Mouse (Mus musculus) embryo, embryonic 10 days (tissue): Measurements from ENCODE around the gene Unc119b.
A peak's percentile ranks its signal among the peaks of the same experiment; 100 is the strongest.
"Not testable (repeated sequence)": the region's sequence is repeated elsewhere in the genome, so short reads cannot be mapped to it uniquely, and the experiment has no call there.

Experiments
- DNase-seq: peaks from one replicate; pipeline ENCODE4 v3.0.0-alpha.2; 2015; ENCODE audit warnings: low spot score

Unc119b gene

DNA sequence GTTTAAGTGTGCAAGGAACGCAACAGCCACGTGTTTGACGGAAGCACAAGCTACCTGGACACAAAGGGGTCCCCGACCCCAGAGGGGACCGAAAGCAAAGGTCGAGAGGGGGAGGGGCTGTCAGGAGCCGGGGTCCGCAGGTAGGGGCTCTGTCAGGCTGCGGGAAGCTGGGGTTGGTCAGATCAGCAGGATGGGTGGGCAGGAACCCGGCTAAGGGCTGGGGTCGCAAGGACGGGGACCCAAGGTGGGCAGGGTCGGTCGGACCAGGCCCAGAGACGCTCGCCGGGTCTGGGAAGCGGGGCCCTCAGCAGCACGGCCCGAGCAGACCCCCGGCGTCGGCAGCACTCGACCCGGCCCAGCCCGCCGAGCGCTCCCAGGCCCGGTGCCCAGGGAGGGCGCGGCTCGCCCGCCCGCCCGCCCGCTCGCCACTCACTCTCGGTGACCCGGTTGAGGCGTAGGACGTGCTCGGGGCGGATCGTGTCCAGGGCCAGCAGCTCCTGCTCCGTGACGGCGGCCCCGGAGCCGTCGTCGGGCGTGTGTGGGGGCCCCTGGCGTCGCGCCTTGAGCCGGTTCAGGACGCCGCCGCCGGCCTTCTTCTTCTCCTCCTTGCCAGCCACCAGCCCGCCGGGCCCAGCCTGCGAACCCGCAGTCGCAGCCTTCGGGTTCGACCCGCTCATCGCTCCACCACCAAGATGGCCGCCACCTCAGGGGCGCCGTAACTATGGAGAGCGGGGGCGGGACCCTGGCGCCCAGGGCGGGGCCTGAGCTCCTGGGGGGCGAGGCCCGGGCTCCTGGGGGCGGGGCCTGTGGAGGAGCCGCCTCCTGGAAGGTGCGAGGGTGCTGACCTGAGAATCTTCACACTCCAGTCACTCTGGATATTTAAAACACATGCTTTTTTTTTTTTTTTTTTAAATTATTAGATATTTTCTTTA lies at the start of gene Unc119b:
Gene Unc119b (minus strand): TSS at position 742 of the 932 bp plus-strand sequence.
- DNase-seq = peak; percentile 86

GRCm38 (mm10) chr5:115183482-115183881 lies 48.7 kb upstream of the Unc119b start:
- DNase-seq = no peak

DNA sequence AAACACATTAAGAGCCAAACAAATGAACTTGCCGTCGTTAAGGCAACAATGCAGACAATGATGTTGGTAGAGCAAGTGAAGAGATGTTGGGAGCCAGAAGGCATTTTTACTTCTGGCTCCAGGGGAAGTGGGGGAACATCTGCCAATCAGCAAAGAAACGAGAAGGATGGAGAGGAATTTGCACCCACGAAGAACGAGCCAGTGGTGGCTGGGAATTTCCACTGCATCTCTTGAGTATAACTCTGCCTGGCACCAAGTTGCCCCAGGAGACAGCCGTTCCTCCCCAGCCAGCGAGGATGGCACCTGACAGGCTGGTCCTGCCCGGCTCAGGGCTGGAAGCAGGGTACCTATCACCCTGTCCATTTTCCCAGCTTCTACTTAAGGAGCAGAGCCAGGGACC lies 48.1 kb upstream of the Unc119b start:
- DNase-seq = no peak

DNA sequence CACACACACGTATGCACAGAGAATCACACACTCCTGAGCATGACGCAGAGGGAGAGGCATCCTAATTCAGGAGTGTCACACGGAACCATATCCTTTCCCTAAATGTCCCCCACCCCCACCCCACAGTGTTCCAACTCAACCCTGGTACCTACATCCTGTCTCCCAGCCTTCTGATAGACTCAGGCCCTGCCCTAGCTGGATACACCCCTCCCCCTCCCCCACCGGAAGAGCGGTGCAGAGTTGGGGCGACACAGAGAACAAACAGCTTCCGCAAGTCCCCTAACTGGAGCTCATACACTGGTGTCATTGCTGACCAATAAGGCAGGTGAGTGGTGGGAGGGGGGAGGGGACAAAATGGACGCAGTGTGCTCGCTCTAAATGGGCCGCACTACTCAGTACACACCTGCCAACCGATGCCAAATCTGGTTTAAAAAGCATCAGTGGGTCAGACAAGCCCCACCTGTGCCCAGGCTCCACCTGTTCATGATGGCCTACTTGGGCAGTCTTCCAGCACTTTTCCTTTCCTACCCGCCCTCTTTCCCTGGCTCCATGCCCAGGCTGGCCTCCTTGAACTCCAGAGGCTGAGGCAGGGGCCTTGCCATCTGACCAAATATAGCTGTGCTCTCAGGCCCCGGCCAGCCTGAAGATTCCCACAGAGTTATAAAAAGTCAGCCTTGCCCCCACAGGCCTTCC lies 46.6 kb upstream of the Unc119b start:
- DNase-seq = no peak

DNA sequence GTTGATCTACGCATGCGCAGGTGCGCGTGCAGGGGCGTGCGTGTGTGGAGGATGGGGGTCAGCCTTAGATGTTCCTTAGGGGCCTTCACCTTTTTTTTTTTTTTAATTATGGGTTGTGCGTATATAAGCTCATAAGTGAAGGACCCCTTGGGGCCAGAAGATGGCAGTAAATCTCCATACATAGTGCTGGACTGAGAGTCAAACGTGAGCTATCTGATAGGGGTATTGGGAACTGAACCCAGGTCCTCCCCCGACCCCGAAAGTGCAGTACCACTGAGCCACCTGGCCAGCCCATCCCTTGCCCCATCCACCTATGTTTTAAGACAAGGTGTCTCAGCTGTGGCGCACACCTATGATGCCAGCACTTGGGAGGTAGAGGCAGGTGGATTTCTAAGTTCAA lies 44.8 kb upstream of the Unc119b start:
- no peak for DNase-seq

GRCm38 (mm10) chr5:115177866-115178265 lies 43.1 kb upstream of the Unc119b start:
- no peak for DNase-seq

- DNase-seq = no peak
Measured at GRCm38 (mm10) chr5:115174554-115174953, 39.8 kb upstream of the Unc119b start.

- no peak for DNase-seq
Measured at GRCm38 (mm10) chr5:115170150-115170549, 35.4 kb upstream of the Unc119b start.

DNA sequence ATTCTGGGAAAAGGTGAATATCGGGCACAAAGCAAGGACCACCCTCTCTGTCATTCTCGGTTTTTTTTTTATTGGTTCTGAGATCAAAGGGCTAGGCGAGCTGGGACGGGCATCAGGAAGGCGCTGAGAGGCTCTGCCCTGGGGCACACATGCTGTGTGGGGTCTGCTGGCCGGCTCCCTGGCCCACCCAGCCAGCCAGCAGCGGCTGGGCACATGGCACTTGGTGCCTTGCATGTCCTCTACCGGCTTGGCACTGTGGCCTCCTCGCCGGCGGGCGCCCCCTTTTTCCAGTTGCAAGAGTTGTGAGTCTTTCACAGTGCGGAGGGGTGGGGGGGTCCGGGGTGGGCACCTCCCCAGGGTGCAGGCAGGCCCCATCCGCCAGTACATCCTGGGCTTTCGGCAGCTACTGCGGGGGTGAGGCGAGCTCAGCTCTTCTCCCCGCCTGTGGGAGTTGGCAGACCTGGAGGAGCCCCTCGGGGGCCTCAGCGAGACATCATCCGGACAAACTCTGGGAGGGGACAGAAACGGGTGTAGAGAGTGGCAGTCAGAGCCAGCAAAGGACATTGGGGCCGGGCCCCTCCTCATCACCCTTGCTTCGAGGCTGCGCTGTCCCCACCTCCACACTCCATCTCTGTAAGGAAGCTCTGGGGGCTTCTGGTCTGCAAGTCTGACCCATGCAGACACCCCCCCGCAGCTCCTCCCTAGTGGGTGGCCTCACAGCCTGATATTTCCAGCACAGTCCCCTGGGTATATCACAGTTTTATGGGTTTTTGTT lies 34.1 kb upstream of the Unc119b start:
- DNase-seq = no peak

- peak; percentile 29 for DNase-seq
Measured at GRCm38 (mm10) chr5:115167396-115167795, 32.6 kb upstream of the Unc119b start.

GRCm38 (mm10) chr5:115166815-115167194 lies 32.0 kb upstream of the Unc119b start:
- DNase-seq = no peak

DNA sequence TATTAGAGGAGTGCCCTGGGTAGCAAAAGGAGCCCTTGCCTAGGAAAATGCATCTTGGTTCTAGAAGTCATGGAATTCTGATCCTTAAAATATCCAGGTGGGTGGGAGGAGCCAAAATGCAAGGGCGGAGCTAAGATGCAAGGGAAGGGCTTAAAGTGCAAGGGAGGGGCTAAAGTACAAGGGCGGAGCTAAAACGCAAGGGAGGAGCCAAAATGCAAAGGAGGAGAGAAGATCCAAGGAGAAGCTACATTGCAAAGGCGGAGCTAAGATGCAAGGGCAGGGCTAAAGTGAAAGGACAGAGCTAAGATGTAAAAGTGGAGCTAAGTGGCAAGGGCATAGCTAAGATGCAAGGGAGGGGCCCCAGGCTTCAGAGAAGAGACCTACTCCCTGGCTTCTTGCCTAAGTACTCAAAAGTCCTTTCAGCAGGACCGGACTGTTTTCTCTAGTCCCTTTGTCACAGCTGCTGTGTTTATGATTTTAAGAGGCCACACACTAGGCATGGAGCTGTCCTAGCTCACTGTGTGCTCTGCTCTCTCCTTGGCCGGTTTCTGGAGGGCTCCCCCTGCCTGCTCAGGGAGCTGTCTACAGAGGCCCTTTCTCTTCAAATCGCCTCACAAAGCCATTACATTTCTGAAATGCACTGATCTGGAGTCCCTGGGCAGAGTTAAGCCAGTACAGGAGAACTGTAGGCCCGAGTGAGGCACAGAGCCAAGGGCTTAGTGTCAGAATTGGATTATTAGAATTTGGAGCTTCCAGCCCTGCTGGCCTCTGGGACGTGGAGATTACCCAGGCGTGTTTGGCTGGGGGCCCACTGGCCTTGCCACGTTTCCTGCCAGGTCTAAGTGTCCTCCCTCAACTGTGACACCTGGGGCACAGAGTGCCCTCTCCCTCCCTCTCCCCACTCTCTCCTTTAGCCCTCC lies 31.4 kb upstream of the Unc119b start:
- DNase-seq = no peak

- DNase-seq = peak; percentile 42
Measured at GRCm38 (mm10) chr5:115165351-115165750, 30.6 kb upstream of the Unc119b start.

GRCm38 (mm10) chr5:115164446-115164845 lies 29.7 kb upstream of the Unc119b start:
- not testable (repeated sequence) for DNase-seq

- peak; percentile 49 for DNase-seq
Measured at GRCm38 (mm10) chr5:115163563-115163962, 28.8 kb upstream of the Unc119b start.

- DNase-seq = not testable (repeated sequence)
Measured at GRCm38 (mm10) chr5:115161940-115162279, 27.1 kb upstream of the Unc119b start.

DNA sequence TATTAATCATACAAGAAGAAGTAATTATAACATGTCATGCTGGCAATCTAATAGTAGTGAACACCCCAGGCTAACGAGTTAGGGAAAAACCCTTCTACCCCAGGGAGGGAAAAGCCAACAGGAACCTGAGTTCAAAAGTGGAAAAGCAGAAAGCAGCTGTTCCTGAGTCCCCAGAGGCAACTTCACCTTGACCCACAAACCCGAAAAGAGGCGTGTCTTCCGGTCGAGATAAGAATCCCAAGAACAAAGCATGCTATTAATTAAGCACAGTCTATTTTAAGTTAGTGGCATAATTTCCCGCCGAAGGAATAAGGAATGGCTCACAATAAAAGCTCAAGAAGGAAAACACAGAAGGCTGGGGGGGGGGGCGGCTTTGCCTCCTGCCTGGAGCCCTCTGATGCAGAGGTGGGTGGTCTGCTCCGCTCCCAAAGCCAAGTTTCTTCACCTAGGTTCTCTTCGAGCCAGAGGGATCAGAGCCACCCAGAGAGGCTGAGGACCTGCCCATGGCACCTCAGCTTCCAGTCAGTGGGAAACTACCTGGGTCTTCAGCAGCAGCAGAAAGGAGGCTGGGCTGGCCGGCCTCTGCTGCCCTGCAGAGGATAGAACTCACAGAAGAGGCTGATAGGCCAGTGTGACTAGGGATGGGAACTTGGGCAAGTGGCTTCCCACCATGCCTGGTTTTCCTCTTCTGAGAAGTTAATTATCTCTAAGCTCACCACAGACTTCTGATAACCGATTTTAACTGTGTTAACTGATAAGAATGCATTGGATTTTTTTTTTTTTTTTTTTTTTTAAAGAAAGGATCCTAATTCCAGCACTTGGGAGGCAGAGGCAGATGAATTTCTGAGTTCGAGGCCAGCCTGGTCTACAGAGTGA lies 26.5 kb upstream of the Unc119b start:
- DNase-seq = no peak

GRCm38 (mm10) chr5:115160655-115161054 lies 25.9 kb upstream of the Unc119b start:
- no peak for DNase-seq

DNA sequence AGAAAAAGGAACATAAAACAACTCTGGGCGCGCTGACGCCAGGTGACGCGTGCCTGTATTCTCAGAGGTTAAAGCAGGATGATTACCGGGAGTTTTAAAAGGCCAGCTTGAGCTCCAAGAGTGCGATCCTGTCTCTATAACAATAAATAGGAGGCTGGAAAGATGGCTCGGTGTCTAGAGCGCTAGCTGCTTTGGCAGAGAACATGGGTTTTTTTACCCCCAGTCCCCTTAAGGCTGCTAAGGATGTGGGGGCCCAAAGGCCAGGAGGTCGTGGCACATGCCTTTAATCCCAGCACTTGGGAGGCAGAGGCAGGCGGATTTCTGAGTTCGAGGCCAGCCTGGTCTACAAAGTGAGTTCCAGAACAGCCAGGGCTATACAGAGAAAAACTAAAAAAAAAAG lies 24.4 kb upstream of the Unc119b start:
- DNase-seq = no peak
